Mouse (Mus musculus) C3H10T1/2 (cell line): Measurements from ENCODE around the gene Psg29. TPM values are rescaled to one million over a fixed set of nuclear protein-coding genes. Genes with fewer than 3 reads are reported as not detected.

Source experiments
- polyA plus RNA-seq, 2 experiments: library from polyadenylated mRNA; unstranded; fragments of >200 nt; fragmentation: generic; extraction: Trizol; gene quantifications; one replicate each; pipeline ENCODE4 v1.2.1; 2012; ENCODE audit warnings: missing spikeins in 2 of 2

Gene Psg29
- not detected for polyA plus RNA-seq

GRCm38 (mm10) chr7:17203177-17203576 lies at the start of gene Psg29:
Psg29 (plus strand) TSS chr7:17203477.

Other genes starting within 250 kb of the Psg29 start
- gene Pnmal1, start 243.8 kb upstream of the Psg29 start, polyA plus RNA-seq = not detected
- gene Gm42372, start 220.4 kb upstream of the Psg29 start, polyA plus RNA-seq = not detected
- under 1 TPM; 0.02 to 0.81 TPM for gene Ccdc8, start 210.8 kb upstream of the Psg29 start, polyA plus RNA-seq
- gene Ppp5c, start 175.6 kb upstream of the Psg29 start, polyA plus RNA-seq = 10 to 100 TPM; 43.1 to 92.9 TPM
- not detected for gene Hif3a, start 141.1 kb upstream of the Psg29 start, polyA plus RNA-seq
- gene Psg16, start 129.4 kb upstream of the Psg29 start, polyA plus RNA-seq = not detected
- not detected for gene Ceacam3, start 53.2 kb upstream of the Psg29 start, polyA plus RNA-seq